Mouse (Mus musculus) MEL (cell line): ENCODE measurements around the gene Lig3. TPM values are rescaled to one million over a fixed set of nuclear protein-coding genes. Genes with fewer than 3 reads are reported as not detected.

ENCODE experiments used
- DNase-seq: peaks from one replicate; pipeline ENCODE4 v3.0.0; 2011; ENCODE audit warnings: low read depth, low spot score
- H3K27ac ChIP-seq: 2 replicates; pipeline ENCODE4 v1.5.1; 2012; ENCODE audit warnings: low read depth, mild to moderate bottlenecking, control low read depth, low read length, moderate library complexity; ENCODE audit not compliant: control insufficient read depth
- H3K27me3 ChIP-seq, 2 experiments: fragments of 150-350 bp in 1 of 2; sonication (generic) in 1 of 2; 2 replicates each; pipeline ENCODE4 v1.6.1; 2012; ENCODE audit warnings: low read length in 2 of 2, mild to moderate bottlenecking in 2 of 2, improper control_type of control experiment in 1 of 2, moderate library complexity in 1 of 2; ENCODE audit not compliant: insufficient read depth in 2 of 2, control insufficient read depth in 1 of 2
- H3K36me3 ChIP-seq, 2 experiments: 2 replicates each; pipeline ENCODE4 v1.6.1; 2012 to 2014; ENCODE audit warnings: low read length in 2 of 2, improper control_type of control experiment in 1 of 2, inconsistent platforms in 1 of 2, mild to moderate bottlenecking in 1 of 2; ENCODE audit not compliant: insufficient read depth in 2 of 2, control insufficient read depth in 1 of 2
- H3K4me1 ChIP-seq, 2 experiments: fragments of 150-350 bp in 1 of 2; sonication (generic) in 1 of 2; 2 replicates each; pipeline ENCODE4 v1.6.1; 2012; ENCODE audit warnings: low read length in 2 of 2, improper control_type of control experiment in 1 of 2, mild to moderate bottlenecking in 1 of 2; ENCODE audit not compliant: insufficient read depth in 2 of 2, control insufficient read depth in 1 of 2
- H3K4me3 ChIP-seq, 2 experiments: fragments of 150-350 bp in 1 of 2; sonication (generic) in 1 of 2; 2 replicates each; pipeline ENCODE4 v1.5.1; 2012; ENCODE audit warnings: low read depth in 2 of 2, low read length in 2 of 2, mild to moderate bottlenecking in 2 of 2, moderate library complexity in 2 of 2, control low read depth in 1 of 2, improper control_type of control experiment in 1 of 2; ENCODE audit not compliant: control insufficient read depth in 1 of 2, insufficient read depth in 1 of 2
- H3K79me2 ChIP-seq: 2 replicates; pipeline ENCODE4 v1.6.1; 2012; ENCODE audit warnings: mild to moderate bottlenecking, low read length, moderate library complexity; ENCODE audit not compliant: control insufficient read depth, poor library complexity, insufficient read depth
- H3K9ac ChIP-seq: 2 replicates; pipeline ENCODE4 v1.6.1; 2012; ENCODE audit warnings: low read depth, mild to moderate bottlenecking, control low read depth, low read length, moderate library complexity; ENCODE audit not compliant: control insufficient read depth, poor library complexity, severe bottlenecking
- H3K9me3 ChIP-seq: fragments of 150-350 bp; sonication (generic); replicated peaks from 2 replicates; pipeline ENCODE4 v1.6.1; 2012; ENCODE audit warnings: mild to moderate bottlenecking, low read length, improper control_type of control experiment, moderate library complexity; ENCODE audit not compliant: insufficient read depth
- CHD1 ChIP-seq: IDR thresholded peaks from 2 replicates; pipeline ENCODE4 v1.6.1; 2012; ENCODE audit warnings: low read depth, mild to moderate bottlenecking, inconsistent platforms, low read length, improper control_type of control experiment
- CHD2 ChIP-seq: IDR thresholded peaks from 2 replicates; pipeline ENCODE4 v1.6.1; 2011; ENCODE audit warnings: low read length, improper control_type of control experiment
- CTCF ChIP-seq, 3 experiments: IDR thresholded peaks in 2 of 3; conservative IDR thresholded peaks in 1 of 3; 2 replicates each; pipeline ENCODE4 v1.5.1; 2011 to 2012; ENCODE audit warnings: low read length in 3 of 3, low read depth in 2 of 3, mild to moderate bottlenecking in 2 of 3, improper control_type of control experiment in 1 of 3, inconsistent platforms in 1 of 3, mixed read lengths in 1 of 3, moderate library complexity in 1 of 3; ENCODE audit not compliant: control insufficient read depth in 1 of 3, insufficient read depth in 1 of 3, poor library complexity in 1 of 3, severe bottlenecking in 1 of 3
- E2F4 ChIP-seq: IDR thresholded peaks from 2 replicates; pipeline ENCODE4 v1.6.1; 2011; ENCODE audit warnings: low read depth, low read length, improper control_type of control experiment, borderline replicate concordance
- ELF1 ChIP-seq: IDR thresholded peaks from 2 replicates; pipeline ENCODE4 v1.6.1; 2014; ENCODE audit warnings: low read depth, mild to moderate bottlenecking, inconsistent platforms, low read length, improper control_type of control experiment, moderate library complexity
- EP300 ChIP-seq, 2 experiments: IDR thresholded peaks; 2 replicates each; pipeline ENCODE4 v1.6.1; 2011; ENCODE audit warnings: improper control_type of control experiment in 2 of 2, low read length in 2 of 2, low read depth in 1 of 2, mild to moderate bottlenecking in 1 of 2
- ETS1 ChIP-seq: IDR thresholded peaks from 2 replicates; pipeline ENCODE4 v1.6.1; 2012; ENCODE audit warnings: low read depth, mild to moderate bottlenecking, inconsistent platforms, low read length, improper control_type of control experiment, moderate library complexity
- GABPA ChIP-seq: IDR thresholded peaks from 2 replicates; pipeline ENCODE4 v1.6.1; 2012; ENCODE audit warnings: low read depth, mild to moderate bottlenecking, inconsistent platforms, low read length, improper control_type of control experiment, moderate library complexity
- HCFC1 ChIP-seq: IDR thresholded peaks from 2 replicates; pipeline ENCODE4 v1.6.1; 2012; ENCODE audit warnings: low read depth, mild to moderate bottlenecking, inconsistent platforms, low read length, improper control_type of control experiment, moderate library complexity
- JUND ChIP-seq: IDR thresholded peaks from 2 replicates; pipeline ENCODE4 v1.6.1; 2011; ENCODE audit warnings: low read depth, mild to moderate bottlenecking, improper control_type of control experiment, low read length
- MAFK ChIP-seq: IDR thresholded peaks from 2 replicates; pipeline ENCODE4 v1.6.1; 2011; ENCODE audit warnings: low read depth, mild to moderate bottlenecking, low read length, improper control_type of control experiment, borderline replicate concordance
- MAX ChIP-seq: IDR thresholded peaks from 2 replicates; pipeline ENCODE4 v1.6.1; 2011; ENCODE audit warnings: low read length, improper control_type of control experiment
- MAZ ChIP-seq: IDR thresholded peaks from 2 replicates; pipeline ENCODE4 v1.6.1; 2012; ENCODE audit warnings: low read depth, mild to moderate bottlenecking, inconsistent platforms, low read length, improper control_type of control experiment
- MEF2A ChIP-seq: IDR thresholded peaks from 2 replicates; pipeline ENCODE4 v1.6.1; 2014; ENCODE audit warnings: low read depth, mild to moderate bottlenecking, inconsistent platforms, low read length, improper control_type of control experiment; ENCODE audit not compliant: poor library complexity, insufficient replicate concordance, severe bottlenecking; ENCODE audit errors: extremely low read depth
- MXI1 ChIP-seq: IDR thresholded peaks from 2 replicates; pipeline ENCODE4 v1.6.1; 2011; ENCODE audit warnings: mild to moderate bottlenecking, low read depth, low read length, improper control_type of control experiment
- MYC ChIP-seq: IDR thresholded peaks from 2 replicates; pipeline ENCODE4 v1.6.1; 2011; ENCODE audit warnings: low read depth, mild to moderate bottlenecking, low read length, improper control_type of control experiment, moderate library complexity
- NELFE ChIP-seq: IDR thresholded peaks from 2 replicates; pipeline ENCODE4 v1.6.1; 2011; ENCODE audit warnings: low read depth, low read length, improper control_type of control experiment
- POLR2AphosphoS2 ChIP-seq: IDR thresholded peaks from 2 replicates; pipeline ENCODE4 v1.6.1; 2011; ENCODE audit warnings: low read length, improper control_type of control experiment
- POLR2AphosphoS5 ChIP-seq: IDR thresholded peaks from 2 replicates; pipeline ENCODE4 v1.6.1; 2012; ENCODE audit warnings: low read depth, borderline replicate concordance, mild to moderate bottlenecking, inconsistent platforms, low read length, moderate library complexity, mixed read lengths
- RAD21 ChIP-seq: IDR thresholded peaks from 2 replicates; pipeline ENCODE4 v1.6.1; 2011; ENCODE audit warnings: mild to moderate bottlenecking, low read depth, low read length, improper control_type of control experiment
- RCOR1 ChIP-seq: IDR thresholded peaks from 2 replicates; pipeline ENCODE4 v1.6.1; 2012; ENCODE audit warnings: low read depth, mild to moderate bottlenecking, inconsistent platforms, low read length, improper control_type of control experiment
- SMC3 ChIP-seq: IDR thresholded peaks from 2 replicates; pipeline ENCODE4 v1.6.1; 2011; ENCODE audit warnings: low read depth, low read length, improper control_type of control experiment
- TAL1 ChIP-seq: IDR thresholded peaks from 2 replicates; pipeline ENCODE4 v1.6.1; 2012; ENCODE audit warnings: mild to moderate bottlenecking, inconsistent platforms, low read length, moderate library complexity, mixed read lengths
- TBP ChIP-seq: IDR thresholded peaks from 2 replicates; pipeline ENCODE4 v1.8.0; 2011; ENCODE audit warnings: low read depth, low read length, improper control_type of control experiment
- TCF12 ChIP-seq: IDR thresholded peaks from 2 replicates; pipeline ENCODE4 v1.6.1; 2014; ENCODE audit warnings: low read depth, mild to moderate bottlenecking, inconsistent platforms, low read length, improper control_type of control experiment, moderate library complexity
- UBTF ChIP-seq: IDR thresholded peaks from 2 replicates; pipeline ENCODE4 v1.6.1; 2012; ENCODE audit warnings: low read depth, mild to moderate bottlenecking, inconsistent platforms, low read length, improper control_type of control experiment, moderate library complexity, borderline replicate concordance; ENCODE audit not compliant: insufficient read depth
- USF1 ChIP-seq: IDR thresholded peaks from 2 replicates; pipeline ENCODE4 v1.6.1; 2014; ENCODE audit warnings: low read depth, mild to moderate bottlenecking, inconsistent platforms, low read length, improper control_type of control experiment, moderate library complexity
- ZKSCAN1 ChIP-seq: IDR thresholded peaks from 2 replicates; pipeline ENCODE4 v1.6.1; 2012; ENCODE audit warnings: low read depth, mild to moderate bottlenecking, inconsistent platforms, low read length, improper control_type of control experiment, moderate library complexity
- polyA plus RNA-seq, 2 experiments: library from polyadenylated mRNA; stranded (reverse) in 1 of 2; unstranded in 1 of 2; fragments of >175 nt in 1 of 2; fragments of >200 nt in 1 of 2; gene quantifications; 2 replicates each; pipeline versions ENCODE4 v1.2.1 to v1.2.4; 2012; ENCODE audit warnings: low replicate concordance in 2 of 2, low read depth in 1 of 2; ENCODE audit not compliant: insufficient read length in 2 of 2, insufficient read depth in 1 of 2, missing spikeins in 1 of 2
- total RNA-seq: library from RNA; depleted of rRNA; stranded (reverse); fragments of 300-350 nt; gene quantifications from 2 replicates; pipeline ENCODE4 v1.2.3, GENCODE M21; 2012

The Lig3 gene
- total and polyA plus RNA-seq, 3 experiments: 48.5 to 89.2 TPM; not detected in 1

DNA sequence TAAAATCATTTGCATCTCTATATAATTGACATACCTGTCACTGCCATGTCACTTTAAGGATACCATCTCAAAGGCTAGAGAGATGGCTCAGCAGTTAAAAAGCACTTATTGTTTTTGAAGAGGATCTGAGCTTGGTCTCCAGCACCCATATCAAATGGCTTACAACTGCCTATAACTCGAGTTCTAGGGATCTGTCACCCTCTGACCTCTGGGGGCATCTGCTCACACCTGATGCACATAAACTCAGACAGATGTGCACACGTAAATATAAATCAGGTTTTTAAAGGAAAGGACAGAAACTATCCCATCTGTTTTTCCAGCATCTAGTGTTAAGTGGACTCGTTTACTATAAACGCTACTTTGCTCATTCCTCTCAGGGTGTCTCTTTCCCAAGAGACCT is 17.6 kb upstream of the Lig3 start:
- DNase-seq: peak; percentile 74
- Histone ChIP-seq H3K27me3 (no peaks in the 10 kb centered on the region), H3K9me3 (no peaks in the 10 kb centered on the region), H3K36me3 (peaks cover 3 to 24% of the 10 kb centered on the region in 2 experiments; a peak in 2 of 4 replicates), H3K79me2 (peaks cover 23% of the 10 kb centered on the region), H3K4me1 (peaks cover 5 to 15% of the 10 kb centered on the region in 2 experiments), H3K4me3 (peak overlapping the region; percentile 75 to 89), H3K27ac (peak overlapping the region; percentile 88), H3K9ac (peak overlapping the region; percentile 77)
- 0 out of 2 replicates have a peak, but pooled peaks have one; percentile 18 for TF ChIP-seq ETS1
- TF ChIP-seq MAX: 0 out of 2 replicates have a peak, but pooled peaks have one; percentile 1
- TF ChIP-seq SMC3: 0 out of 2 replicates have a peak, but pooled peaks have one; percentile 1
- TF ChIP-seq NELFE: no peak
- peak in 2 of 3 experiments; percentile 11 to 22; a peak in 3 of 6 replicates for TF ChIP-seq CTCF (IDR thresholded peaks at IDR 0.05 in 2 of 3, conservative IDR thresholded peaks at IDR 0.05 in 1 of 3; ENCODE audit: control insufficient read depth in 1 of 3, insufficient read depth in 1 of 3, low read depth in 2 of 3, low read length in 3 of 3, poor library complexity in 1 of 3, severe bottlenecking in 1 of 3)

DNA sequence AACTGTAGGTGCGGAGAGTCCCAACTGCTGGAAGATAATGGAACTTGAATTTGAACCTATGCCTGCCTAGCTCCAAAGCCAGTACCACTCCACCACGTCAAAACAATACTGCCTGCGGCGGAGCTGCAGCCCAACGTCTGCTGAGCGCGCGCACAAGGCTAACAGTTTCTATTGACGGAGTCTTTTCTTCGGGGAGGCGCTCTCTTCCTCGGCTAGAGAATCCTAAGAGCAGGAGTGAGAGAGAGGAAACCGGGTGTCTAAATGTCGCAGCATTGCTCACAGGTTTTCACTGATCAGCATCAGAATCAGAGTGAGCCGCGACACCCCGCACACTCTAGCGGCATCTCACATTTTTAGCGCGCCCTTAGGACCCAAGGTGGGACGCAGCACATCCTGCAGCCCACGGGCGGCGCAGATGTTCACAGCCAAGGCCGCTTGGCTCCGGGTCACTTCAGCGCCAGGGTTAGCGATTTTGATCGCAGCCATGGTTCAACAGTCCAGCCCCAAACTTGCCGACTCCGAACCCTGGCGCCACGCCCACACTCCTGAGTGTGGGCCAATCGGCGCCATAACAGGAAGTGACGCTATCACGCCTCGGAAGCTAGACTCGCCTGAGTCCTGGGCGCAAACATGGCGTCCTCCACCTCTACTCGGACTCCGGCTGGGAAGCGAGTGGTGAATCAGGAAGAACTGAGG is 17.0 kb upstream of the Lig3 start, which contains the start of the genes Cct6b and Zfp830:
Cct6b (minus strand) TSS at position 580 of the 696 bp plus-strand sequence.
Zfp830 (plus strand) TSS at position 604 of the 696 bp plus-strand sequence.
- DNase-seq: peak; percentile 99
- Histone ChIP-seq H3K4me3 (peak within 1 kb of the TSS; percentile 77 to 89), H3K36me3 (peaks cover 4 to 27% of the 10 kb centered on the region in 2 experiments; a peak in 3 of 4 replicates)
- no peak; the same call in 1 of the 2 replicates for TF ChIP-seq RCOR1
- 0 out of 2 replicates have a peak, but pooled peaks have one; percentile 2 for TF ChIP-seq MAZ
- no peak for TF ChIP-seq TAL1
- TF ChIP-seq MAFK: no peak
- no peak for TF ChIP-seq JUND
- no peak; the same call in 1 of the 2 replicates for TF ChIP-seq E2F4
- TF ChIP-seq CHD2: no peak
- peak; percentile 71; the same call in 1 of the 2 replicates for TF ChIP-seq MXI1
- TF ChIP-seq UBTF: 0 out of 2 replicates have a peak, but pooled peaks have one; percentile 47
- peak; percentile 35 for TF ChIP-seq MAX
- TF ChIP-seq ZKSCAN1: no peak
- TF ChIP-seq POLR2AphosphoS2: peak; percentile 97; the same call in 1 of the 2 replicates
- TF ChIP-seq ETS1: 0 out of 2 replicates have a peak, but pooled peaks have one; percentile 31
- peak; percentile 94 for TF ChIP-seq TBP
- no peak for TF ChIP-seq RAD21
- TF ChIP-seq HCFC1: peak; percentile 88
- no peak for TF ChIP-seq USF1
- TF ChIP-seq NELFE: peak; percentile 98
- no peak; the same call in 1 of the 2 replicates for TF ChIP-seq CHD1
- TF ChIP-seq TCF12: peak; percentile 84
- no peak for TF ChIP-seq SMC3
- TF ChIP-seq POLR2AphosphoS5: no peak
- peak; percentile 60 for TF ChIP-seq ELF1
- no peak for TF ChIP-seq EP300 (IDR thresholded peaks at IDR 0.05; ENCODE audit: low read depth in 1 of 2, low read length in 2 of 2)
- TF ChIP-seq GABPA: no peak
- no peak for TF ChIP-seq MYC
- peak in 1 of 3 experiments; percentile 19; a peak in 2 of 6 replicates for TF ChIP-seq CTCF (IDR thresholded peaks at IDR 0.05 in 2 of 3, conservative IDR thresholded peaks at IDR 0.05 in 1 of 3; ENCODE audit: control insufficient read depth in 1 of 3, insufficient read depth in 1 of 3, low read depth in 2 of 3, low read length in 3 of 3, poor library complexity in 1 of 3, severe bottlenecking in 1 of 3)
- TF ChIP-seq MEF2A: no peak

More for the DNA sequence above, 17.0 kb upstream of the Lig3 start, which contains the start of the genes Cct6b and Zfp830:
- peak within 1 kb of the TSS; percentile 88 for H3K27ac ChIP-seq
- peaks cover 2 to 15% of the 10 kb centered on the region in 2 experiments for H3K4me1 ChIP-seq
- peaks cover 24% of the 10 kb centered on the region for H3K79me2 ChIP-seq
- H3K27me3 ChIP-seq: no peaks in the 10 kb centered on the region
- no peaks in the 10 kb centered on the region for H3K9me3 ChIP-seq
- peak within 1 kb of the TSS; percentile 90 for H3K9ac ChIP-seq
